Mouse (Mus musculus): ENCODE results near the gene Top1.

GRCm38 (mm10) chr2:160648097-160648496 is 2.4 kb downstream of the Top1 start:
- TF ChIP-seq CTCF (IDR thresholded peaks at IDR 0.05; ENCODE audit: control insufficient read depth, insufficient read depth, insufficient read length) = no peak
- no peak for TF ChIP-seq FOSL1 (IDR thresholded peaks at IDR 0.05; ENCODE audit: insufficient read depth, low read length, poor library complexity, severe bottlenecking)
